Mouse (Mus musculus): ENCODE results near the gene 2010111I01Rik. TPM values are rescaled to one million over a fixed set of nuclear protein-coding genes. Genes with fewer than 3 reads are reported as not detected.
"Not testable (repeated sequence)": the region's sequence is repeated elsewhere in the genome, so short reads cannot be mapped to it uniquely, and the experiment has no call there.

The 2010111I01Rik gene
- polyA plus RNA-seq, 1 experiment = 117 TPM

- peaks cover 3% of the 10 kb centered on the region; the same call in 1 of the 2 replicates for H3K4me1 ChIP-seq (ENCODE audit: control insufficient read depth, insufficient read depth, low read length)
- no peak overlapping the region for H3K4me3 ChIP-seq (ENCODE audit: insufficient read depth, low read length)
- no peak for TF ChIP-seq CTCF (IDR thresholded peaks at IDR 0.05; ENCODE audit: extremely low read depth, insufficient read depth, low read length)
- TF ChIP-seq POLR2A (IDR thresholded peaks at IDR 0.05; ENCODE audit: extremely low read depth, insufficient read depth, low read length) = no peak
- no peak overlapping the region for H3K27ac ChIP-seq (ENCODE audit: insufficient read depth, low read length)
These were observed 13.4 kb downstream of the 2010111I01Rik start for GRCm38 (mm10) chr13:62978104-62978503.

- Histone ChIP-seq H3K27ac (ENCODE audit: insufficient read depth, low read length) (no peak overlapping the region), H3K4me3 (ENCODE audit: insufficient read depth, low read length) (no peak overlapping the region), H3K4me1 (ENCODE audit: control insufficient read depth, insufficient read depth, low read length) (peaks cover 3% of the 10 kb centered on the region; the same call in 1 of the 2 replicates)
- TF ChIP-seq POLR2A (IDR thresholded peaks at IDR 0.05; ENCODE audit: extremely low read depth, insufficient read depth, low read length) (no peak), CTCF (IDR thresholded peaks at IDR 0.05; ENCODE audit: extremely low read depth, insufficient read depth, low read length) (no peak)
These were observed 14.1 kb downstream of the 2010111I01Rik start for GRCm38 (mm10) chr13:62978784-62979183.

DNA sequence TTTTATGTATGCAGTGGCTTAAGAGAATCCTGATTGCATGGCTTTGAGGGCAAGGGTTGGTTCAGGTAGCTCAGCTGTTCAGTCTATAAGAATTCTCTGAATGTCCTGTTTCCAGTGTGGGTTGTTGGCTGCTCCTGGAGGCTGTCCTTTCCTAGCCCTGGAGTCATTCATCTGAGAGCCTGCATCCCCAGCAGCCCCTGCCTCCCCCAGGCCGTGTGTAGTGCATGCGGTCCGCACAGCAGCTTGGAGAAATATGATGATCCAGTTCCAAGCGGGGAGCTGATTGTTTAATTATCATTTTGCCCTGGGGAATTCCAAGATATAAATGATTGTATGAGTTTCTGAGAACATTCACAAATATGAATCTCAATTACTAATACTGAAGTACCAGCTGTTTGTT lies 14.5 kb downstream of the 2010111I01Rik start:
- Histone ChIP-seq H3K4me1 (ENCODE audit: control insufficient read depth, insufficient read depth, low read length) (peaks cover 3% of the 10 kb centered on the region; the same call in 1 of the 2 replicates), H3K27ac (ENCODE audit: insufficient read depth, low read length) (no peak overlapping the region), H3K4me3 (ENCODE audit: insufficient read depth, low read length) (no peak overlapping the region)
- TF ChIP-seq POLR2A (IDR thresholded peaks at IDR 0.05; ENCODE audit: extremely low read depth, insufficient read depth, low read length) = no peak
- no peak for TF ChIP-seq CTCF (IDR thresholded peaks at IDR 0.05; ENCODE audit: extremely low read depth, insufficient read depth, low read length)

DNA sequence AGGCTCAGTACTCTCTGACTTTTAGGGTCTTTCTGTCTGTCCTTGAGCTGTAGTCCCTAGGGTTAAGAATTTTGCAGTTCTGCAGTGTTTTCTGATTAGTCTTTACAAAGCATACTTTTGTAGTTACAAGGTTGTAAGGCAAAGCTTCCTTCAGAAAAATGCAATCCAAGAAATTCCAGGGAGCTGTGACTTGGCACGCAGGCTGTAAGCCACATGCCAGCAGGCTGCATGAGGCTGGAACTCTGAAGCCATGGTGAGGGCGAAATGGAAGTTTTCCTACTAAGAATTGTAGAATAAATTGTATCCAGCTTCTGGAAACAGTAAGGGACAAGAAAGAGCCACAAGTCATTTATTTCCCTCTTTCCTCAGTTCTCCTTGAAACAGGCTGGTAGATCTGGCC lies 15.4 kb downstream of the 2010111I01Rik start:
- Histone ChIP-seq H3K4me3 (ENCODE audit: insufficient read depth, low read length) (no peak overlapping the region), H3K27ac (ENCODE audit: insufficient read depth, low read length) (no peak overlapping the region), H3K4me1 (ENCODE audit: control insufficient read depth, insufficient read depth, low read length) (peaks cover 3% of the 10 kb centered on the region; the same call in 1 of the 2 replicates)
- TF ChIP-seq CTCF (IDR thresholded peaks at IDR 0.05; ENCODE audit: extremely low read depth, insufficient read depth, low read length) (no peak), POLR2A (IDR thresholded peaks at IDR 0.05; ENCODE audit: extremely low read depth, insufficient read depth, low read length) (no peak)

GRCm38 (mm10) chr13:62984485-62984884 lies 19.8 kb downstream of the 2010111I01Rik start:
- Histone ChIP-seq H3K4me3 (ENCODE audit: insufficient read depth, low read length) (no peak overlapping the region), H3K4me1 (ENCODE audit: control insufficient read depth, insufficient read depth, low read length) (peaks cover 3% of the 10 kb centered on the region; the same call in 1 of the 2 replicates), H3K27ac (ENCODE audit: insufficient read depth, low read length) (no peak overlapping the region)
- TF ChIP-seq POLR2A (IDR thresholded peaks at IDR 0.05; ENCODE audit: extremely low read depth, insufficient read depth, low read length) (no peak), CTCF (IDR thresholded peaks at IDR 0.05; ENCODE audit: extremely low read depth, insufficient read depth, low read length) (no peak)

GRCm38 (mm10) chr13:62989891-62990490 lies 25.3 kb downstream of the 2010111I01Rik start:
- no peak overlapping the region for H3K4me3 ChIP-seq (ENCODE audit: insufficient read depth, low read length)
- TF ChIP-seq POLR2A (IDR thresholded peaks at IDR 0.05; ENCODE audit: extremely low read depth, insufficient read depth, low read length) (no peak), CTCF (IDR thresholded peaks at IDR 0.05; ENCODE audit: extremely low read depth, insufficient read depth, low read length) (no peak)
- H3K4me1 ChIP-seq (ENCODE audit: control insufficient read depth, insufficient read depth, low read length) = no peaks in the 10 kb centered on the region
- no peak overlapping the region for H3K27ac ChIP-seq (ENCODE audit: insufficient read depth, low read length)

DNA sequence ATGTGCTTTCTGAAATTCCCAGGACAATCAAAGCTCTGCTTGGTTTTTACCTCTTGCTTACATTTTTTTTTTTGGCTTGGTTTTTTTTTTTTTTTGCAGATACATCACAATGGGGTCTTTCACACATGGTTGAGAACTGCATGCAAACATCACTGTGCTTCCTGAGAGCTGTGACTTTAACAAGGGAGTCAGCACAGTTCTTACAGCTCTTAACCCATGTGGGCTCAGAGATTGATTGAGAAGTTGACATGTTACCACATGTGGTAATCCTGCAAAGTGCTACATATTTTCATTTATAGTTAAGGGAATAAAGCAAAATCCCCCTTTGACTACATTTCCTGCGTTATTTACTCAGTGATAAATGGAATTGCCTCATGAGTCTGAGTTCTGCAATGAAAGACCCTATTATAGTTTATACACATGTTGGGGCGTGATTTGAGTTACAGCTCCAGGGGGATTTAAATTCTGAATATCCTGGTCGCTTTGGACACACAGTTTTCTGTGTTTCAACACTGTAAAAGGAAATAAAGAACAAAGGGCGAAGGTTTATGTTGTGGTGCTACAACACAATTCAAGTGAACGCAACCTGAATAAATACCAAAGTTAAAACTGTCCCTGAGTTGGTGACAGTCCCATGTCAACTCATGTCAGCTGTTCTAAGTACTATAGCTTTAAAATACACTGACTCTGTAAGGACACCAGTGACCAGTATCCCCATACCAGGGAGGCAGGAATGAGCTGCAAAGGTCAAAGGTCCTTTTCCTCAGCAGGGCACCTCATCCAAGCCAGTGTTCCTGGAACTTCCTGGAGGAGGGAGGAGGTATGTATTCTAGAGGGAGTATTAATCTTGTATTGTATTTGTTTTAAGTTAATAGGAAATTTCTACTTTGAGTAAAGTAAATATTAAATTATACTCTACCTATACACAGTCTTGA lies 29.1 kb downstream of the 2010111I01Rik start:
- H3K4me3 ChIP-seq (ENCODE audit: insufficient read depth, low read length) = no peak overlapping the region
- TF ChIP-seq CTCF (IDR thresholded peaks at IDR 0.05; ENCODE audit: extremely low read depth, insufficient read depth, low read length) (no peak), POLR2A (IDR thresholded peaks at IDR 0.05; ENCODE audit: extremely low read depth, insufficient read depth, low read length) (no peak)
- no peaks in the 10 kb centered on the region for H3K4me1 ChIP-seq (ENCODE audit: control insufficient read depth, insufficient read depth, low read length)
- no peak overlapping the region for H3K27ac ChIP-seq (ENCODE audit: insufficient read depth, low read length)

GRCm38 (mm10) chr13:62996767-62997166 lies 32.1 kb downstream of the 2010111I01Rik start:
- TF ChIP-seq POLR2A (IDR thresholded peaks at IDR 0.05; ENCODE audit: extremely low read depth, insufficient read depth, low read length) (no peak), CTCF (IDR thresholded peaks at IDR 0.05; ENCODE audit: extremely low read depth, insufficient read depth, low read length) (no peak)
- H3K27ac ChIP-seq (ENCODE audit: insufficient read depth, low read length) = no peak overlapping the region
- H3K4me3 ChIP-seq (ENCODE audit: insufficient read depth, low read length) = no peak overlapping the region
- no peaks in the 10 kb centered on the region for H3K4me1 ChIP-seq (ENCODE audit: control insufficient read depth, insufficient read depth, low read length)

DNA sequence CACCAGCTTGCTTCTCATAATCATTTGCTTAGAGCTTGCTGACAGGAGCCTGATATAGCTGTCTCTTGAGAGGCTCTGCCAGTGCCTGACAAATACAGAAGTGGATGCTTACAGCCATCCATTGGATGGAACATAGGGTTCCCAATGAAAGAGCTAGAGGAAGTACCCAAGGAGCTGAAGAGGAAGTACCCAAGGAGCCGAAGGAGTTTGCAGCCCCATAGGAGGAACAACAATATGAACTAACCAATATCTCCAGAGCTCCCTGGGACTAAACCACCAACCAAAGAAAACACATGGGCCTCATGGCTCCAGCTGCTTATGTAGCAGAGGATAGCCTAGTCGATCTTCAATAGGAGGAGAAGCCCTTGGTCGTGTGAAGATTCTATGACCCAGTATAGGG lies 42.8 kb downstream of the 2010111I01Rik start:
- not testable (repeated sequence) for H3K4me3 ChIP-seq (ENCODE audit: insufficient read depth, low read length); H3K4me1 ChIP-seq (ENCODE audit: control insufficient read depth, insufficient read depth, low read length); H3K27ac ChIP-seq (ENCODE audit: insufficient read depth, low read length)
